ENCODE assay signal across 13 mouse cellular contexts in genomic region chr10:112315136-112315535, GRCm38 (mm10). TPM values are rescaled to one million over a fixed set of nuclear protein-coding genes. Genes with fewer than 3 reads are reported as not detected.
A peak's percentile ranks its signal among the peaks of the same experiment; 100 is the strongest.
DNase-seq lines count a peak whose midpoint lies in the region; ATAC-seq lines count a peak whose summit lies in the region.
"Had no signal": no experiment of that assay in that cellular context is flagged by ENCODE, and none has a peak within 500 bp of the region (broad histone marks: within the 10 kb centered on the region; RNA-seq: fewer than 3 reads in every experiment).

No protein-coding gene starts in this region.

- ATAC-seq in midbrain, embryonic 14.5 days (ENCODE audit: low FRiP score, low TSS enrichment), result no peak
- no peak for ATAC-seq in midbrain, embryonic 11.5 days (ENCODE audit: low FRiP score)

- WGBS in midbrain, embryonic 14.5 days, result 56% methylated on average over 11 of the region's 11 CpGs
- WGBS in midbrain, embryonic 11.5 days, result 74% methylated on average over 11 of the region's 11 CpGs

- H3K9ac ChIP-seq in midbrain, embryonic 14.5 days (replicated peaks; ENCODE audit: low read length), result no peak overlapping the region
- no peak overlapping the region for H3K9ac ChIP-seq in midbrain, embryonic 11.5 days (ENCODE audit: low read length)
- H3K9ac ChIP-seq: kidney, embryonic 15.5 days; lung, embryonic 15.5 days had no signal

- no peaks in the 10 kb centered on the region for H3K36me3 ChIP-seq in midbrain, embryonic 14.5 days (ENCODE audit: control insufficient read depth, insufficient read depth, low read length)
- H3K36me3 ChIP-seq in midbrain, embryonic 11.5 days (ENCODE audit: control insufficient read depth, insufficient read depth, low read length), result no peaks in the 10 kb centered on the region
- H3K36me3 ChIP-seq: embryonic facial prominence, embryonic 10.5 days; kidney, embryonic 15.5 days; lung, embryonic 15.5 days had no signal

- DNase-seq in cerebellum, postnatal 10 days, result peak; percentile 82 to 85
- DNase-seq in cerebellum, adult 9-10 months, result no peak
- peak; percentile 30 for DNase-seq in midbrain, embryonic 14.5 days
- no peak for DNase-seq in midbrain, embryonic 11.5 days (ENCODE audit: low spot score, missing footprints)
- peak; percentile 14 to 29 for DNase-seq in layer of hippocampus, postnatal 10 days (ENCODE audit: low spot score in 2 of 2)
- peak; percentile 8 for DNase-seq in right cerebral cortex, postnatal 36 days (ENCODE audit: low spot score in 2 of 2)
- no peak for DNase-seq in lung, postnatal 10 days
- no peak for DNase-seq in kidney, adult 9 months
- DNase-seq: gastrocnemius, postnatal 25 days; thymus, postnatal 25 days had no signal

- no peak overlapping the region for H3K27ac ChIP-seq in midbrain, embryonic 14.5 days (replicated peaks; ENCODE audit: low read depth, low read length)
- H3K27ac ChIP-seq in midbrain, embryonic 11.5 days (ENCODE audit: low read depth, low read length), result no peak overlapping the region
- H3K27ac ChIP-seq: embryonic facial prominence, embryonic 10.5 days; kidney, embryonic 15.5 days; lung, embryonic 15.5 days had no signal

- no peaks in the 10 kb centered on the region for H3K27me3 ChIP-seq in midbrain, embryonic 14.5 days (ENCODE audit: control insufficient read depth, insufficient read depth, low read length)
- H3K27me3 ChIP-seq in midbrain, embryonic 11.5 days (ENCODE audit: control insufficient read depth, insufficient read depth, low read length), result no peaks in the 10 kb centered on the region
- H3K27me3 ChIP-seq: kidney, embryonic 15.5 days; lung, embryonic 15.5 days had no signal

- no peaks in the 10 kb centered on the region for H3K9me3 ChIP-seq in midbrain, embryonic 14.5 days (ENCODE audit: control insufficient read depth, low read length)
- H3K9me3 ChIP-seq in midbrain, embryonic 11.5 days (ENCODE audit: control insufficient read depth, low read length), result no peaks in the 10 kb centered on the region
- H3K9me3 ChIP-seq: embryonic facial prominence, embryonic 10.5 days; kidney, embryonic 15.5 days; lung, embryonic 15.5 days had no signal

- no peak overlapping the region for H3K4me3 ChIP-seq in midbrain, embryonic 14.5 days (replicated peaks; ENCODE audit: low read depth, low read length)
- no peak overlapping the region for H3K4me3 ChIP-seq in midbrain, embryonic 11.5 days (ENCODE audit: low read depth, low read length)
- H3K4me3 ChIP-seq: embryonic facial prominence, embryonic 10.5 days; kidney, embryonic 15.5 days; lung, embryonic 15.5 days had no signal

- no peaks in the 10 kb centered on the region for H3K4me1 ChIP-seq in midbrain, embryonic 14.5 days (ENCODE audit: control insufficient read depth, insufficient read depth, low read length)
- no peaks in the 10 kb centered on the region for H3K4me1 ChIP-seq in midbrain, embryonic 11.5 days (ENCODE audit: control insufficient read depth, insufficient read depth, low read length)
- H3K4me1 ChIP-seq: embryonic facial prominence, embryonic 10.5 days; kidney, embryonic 15.5 days; lung, embryonic 15.5 days had no signal

- 0 out of 2 replicates have a peak overlapping the region, but pooled peaks have one; percentile 5 for H3K4me2 ChIP-seq in midbrain, embryonic 14.5 days (ENCODE audit: low read length)
- H3K4me2 ChIP-seq in midbrain, embryonic 11.5 days, result no peak overlapping the region
- H3K4me2 ChIP-seq: kidney, embryonic 15.5 days; lung, embryonic 15.5 days had no signal

RNA-seq across cellular contexts. Expression of gene Kcnc2, which starts 44.2 kb away (rescaled TPM):
- 5.4 and 6.3 TPM in 2 replicates for polyA plus RNA-seq in midbrain, embryonic 14.5 days (2014; fragmentation: Nextera tagmentation; extraction: Ambion mirVana)
- polyA plus RNA-seq in midbrain, embryonic 11.5 days (2014; fragmentation: Nextera tagmentation; extraction: Ambion mirVana), result 3.3 and 3.4 TPM in 2 replicates
- 10 to 100 TPM; 39.9 to 41.4 TPM for total RNA-seq in layer of hippocampus, postnatal 10 days (2021)

Comparison
In these comparisons a context has a peak if more than half of its experiments do, and no peak if none do; other contexts are left out.
1. DNase-seq: peak in cerebellum, postnatal 10 days (2 of 2), midbrain, embryonic 14.5 days (single experiment), layer of hippocampus, postnatal 10 days (2 of 2) and right cerebral cortex, postnatal 36 days (2 of 2); none in cerebellum, adult 9-10 months (single experiment), midbrain, embryonic 11.5 days (single experiment), lung, postnatal 10 days (single experiment) and kidney, adult 9 months (single experiment).